Mouse (Mus musculus) heart, adult 2 months (tissue): ENCODE results near the gene Usp7.

Experiments used
- CTCF ChIP-seq: fragments of 200-600 bp; IDR thresholded peaks from 2 replicates; pipeline ENCODE4 v1.8.1; 2022; ENCODE audit warnings: antibody characterized with exemption, mild to moderate bottlenecking, moderate library complexity
- EP300 ChIP-seq: fragments of 200-500 bp; IDR thresholded peaks from 2 replicates; pipeline ENCODE4 v1.6.1; 2011; ENCODE audit warnings: low read depth, low read length, control low read depth; ENCODE audit not compliant: insufficient read depth
- POLR2A ChIP-seq: fragments of 200-500 bp; IDR thresholded peaks from 2 replicates; pipeline ENCODE4 v1.6.1; 2011; ENCODE audit warnings: mild to moderate bottlenecking, low read depth, low read length, control low read depth; ENCODE audit not compliant: insufficient read depth

GRCm38 (mm10) chr16:8827366-8827765 lies 35.3 kb upstream of the Usp7 start:
- no peak for TF ChIP-seq CTCF
- TF ChIP-seq POLR2A: no peak
- TF ChIP-seq EP300: no peak
